Mouse (Mus musculus): ENCODE results near the gene Ndufb2.

Ndufb2 gene

DNA sequence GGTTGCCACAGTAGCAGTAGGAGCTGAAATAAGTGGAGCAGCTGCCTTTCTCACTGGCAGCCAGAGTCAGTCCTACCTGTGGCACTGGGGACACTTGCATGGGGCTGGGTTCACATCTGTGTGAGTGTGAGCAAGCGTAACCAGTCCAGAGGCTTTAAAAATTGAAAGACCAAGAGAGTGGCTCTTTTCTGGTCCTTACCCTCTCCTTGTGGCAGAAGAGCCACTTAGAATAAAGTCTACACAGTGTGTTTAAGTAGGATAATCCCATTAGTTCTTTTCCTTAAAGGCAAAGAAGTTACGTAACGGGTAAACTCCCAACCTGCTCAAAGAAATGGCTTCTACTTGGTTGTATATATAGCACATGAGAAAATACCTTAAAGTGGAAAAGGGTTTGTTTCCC lies 8.5 kb downstream of the Ndufb2 start:
- Histone ChIP-seq H3K27me3 (ENCODE audit: insufficient read depth, low read length) (no peaks in the 10 kb centered on the region), H3K4me3 (replicated peaks; ENCODE audit: low read length) (no peak overlapping the region), H3K4me1 (replicated peaks; ENCODE audit: low read depth, low read length) (0 out of 2 replicates have a peak, but pooled peaks cover 5% of the 10 kb centered on the region), H3K36me3 (ENCODE audit: insufficient read depth, low read length) (peaks cover 81% of the 10 kb centered on the region), H3K9me3 (ENCODE audit: low read length) (no peaks in the 10 kb centered on the region)
- TF ChIP-seq CTCF (conservative IDR thresholded peaks at IDR 0.05; ENCODE audit: low read length) (no peak), NANOG (IDR thresholded peaks at IDR 0.05; ENCODE audit: borderline replicate concordance, low read length) (no peak), POU5F1 (IDR thresholded peaks at IDR 0.05; ENCODE audit: borderline replicate concordance, low read length) (no peak)

DNA sequence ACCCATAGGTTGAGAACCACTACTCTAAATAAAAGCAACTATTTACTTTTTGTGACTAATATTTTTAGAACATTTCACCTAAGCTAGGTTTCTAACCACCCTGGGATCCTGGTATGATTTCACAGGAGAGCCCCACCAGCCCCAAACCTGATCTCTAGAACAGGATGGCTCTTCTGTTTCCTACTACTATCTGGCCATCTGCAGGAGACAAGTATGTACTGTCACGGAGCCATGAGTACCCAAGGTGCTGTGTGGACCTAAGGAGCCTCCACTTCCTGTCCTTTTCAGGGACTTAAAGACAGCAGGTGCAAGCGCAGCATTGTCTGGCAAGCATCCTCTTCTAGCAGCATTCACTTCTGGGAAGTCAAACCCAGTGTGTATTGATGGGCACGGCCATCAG lies 9.5 kb downstream of the Ndufb2 start:
- no peak for TF ChIP-seq NANOG (IDR thresholded peaks at IDR 0.05; ENCODE audit: borderline replicate concordance, low read length)
- TF ChIP-seq POU5F1 (IDR thresholded peaks at IDR 0.05; ENCODE audit: borderline replicate concordance, low read length): no peak
- TF ChIP-seq CTCF (conservative IDR thresholded peaks at IDR 0.05; ENCODE audit: low read length): no peak

DNA sequence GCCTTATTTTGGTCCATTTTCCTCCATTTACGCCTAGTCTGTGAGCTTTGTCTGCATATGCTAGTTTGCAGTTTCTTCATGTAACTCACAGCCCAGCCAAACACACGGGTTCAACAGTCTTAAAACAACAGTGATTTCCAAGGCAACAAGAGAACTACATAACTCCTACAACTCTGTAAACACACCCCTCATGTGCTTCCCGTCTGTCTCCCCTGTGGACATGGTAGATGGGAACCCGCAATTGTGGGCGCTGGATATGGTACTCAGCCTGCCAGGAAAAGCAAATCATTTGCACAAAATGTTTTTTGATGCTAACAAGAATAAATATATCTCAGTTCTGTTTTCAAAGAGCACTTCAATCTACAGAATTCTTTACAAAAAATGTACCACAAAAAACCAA lies 12.2 kb downstream of the Ndufb2 start:
- TF ChIP-seq CTCF (conservative IDR thresholded peaks at IDR 0.05; ENCODE audit: low read length): no peak
- TF ChIP-seq NANOG (IDR thresholded peaks at IDR 0.05; ENCODE audit: borderline replicate concordance, low read length): no peak
- no peak for TF ChIP-seq POU5F1 (IDR thresholded peaks at IDR 0.05; ENCODE audit: borderline replicate concordance, low read length)
- H3K4me1 ChIP-seq (replicated peaks; ENCODE audit: low read depth, low read length): peaks cover 8% of the 10 kb centered on the region; the same call in 1 of the 2 replicates
- no peak overlapping the region for H3K4me3 ChIP-seq (replicated peaks; ENCODE audit: low read length)
- H3K36me3 ChIP-seq (ENCODE audit: insufficient read depth, low read length): peaks cover 54% of the 10 kb centered on the region
- no peaks in the 10 kb centered on the region for H3K9me3 ChIP-seq (ENCODE audit: low read length)
- H3K27me3 ChIP-seq (ENCODE audit: insufficient read depth, low read length): no peaks in the 10 kb centered on the region

More for the DNA sequence above, 9.5 kb downstream of the Ndufb2 start:
- Histone ChIP-seq H3K36me3 (ENCODE audit: insufficient read depth, low read length) (peaks cover 71% of the 10 kb centered on the region), H3K9me3 (ENCODE audit: low read length) (no peaks in the 10 kb centered on the region), H3K4me1 (replicated peaks; ENCODE audit: low read depth, low read length) (peaks cover 6% of the 10 kb centered on the region; the same call in 1 of the 2 replicates), H3K27me3 (ENCODE audit: insufficient read depth, low read length) (no peaks in the 10 kb centered on the region), H3K4me3 (replicated peaks; ENCODE audit: low read length) (no peak overlapping the region)

DNA sequence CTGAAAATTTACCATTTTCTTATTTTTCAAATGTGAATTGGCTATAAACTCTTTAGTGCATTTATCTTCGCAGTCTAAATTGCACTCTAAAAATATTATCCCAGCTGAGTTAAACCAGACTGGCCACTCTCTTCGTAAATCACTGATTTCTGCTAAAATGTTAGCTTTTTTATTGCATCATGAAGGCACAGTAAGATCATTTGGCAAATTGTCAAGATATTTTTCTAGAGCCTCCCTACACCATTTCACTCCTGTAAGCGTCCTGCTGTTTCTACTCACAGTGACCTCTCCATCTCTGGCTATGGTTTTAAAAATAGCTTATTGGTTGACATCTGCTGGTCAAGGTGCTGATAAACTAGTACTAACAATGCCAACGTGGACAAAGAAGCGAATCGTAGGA lies 13.7 kb downstream of the Ndufb2 start:
- peaks cover 8% of the 10 kb centered on the region; the same call in 1 of the 2 replicates for H3K4me1 ChIP-seq (replicated peaks; ENCODE audit: low read depth, low read length)
- TF ChIP-seq NANOG (IDR thresholded peaks at IDR 0.05; ENCODE audit: borderline replicate concordance, low read length): no peak
- no peak for TF ChIP-seq CTCF (conservative IDR thresholded peaks at IDR 0.05; ENCODE audit: low read length)
- TF ChIP-seq POU5F1 (IDR thresholded peaks at IDR 0.05; ENCODE audit: borderline replicate concordance, low read length): no peak
- peaks cover 51% of the 10 kb centered on the region for H3K36me3 ChIP-seq (ENCODE audit: insufficient read depth, low read length)
- no peaks in the 10 kb centered on the region for H3K27me3 ChIP-seq (ENCODE audit: insufficient read depth, low read length)
- H3K4me3 ChIP-seq (replicated peaks; ENCODE audit: low read length): no peak overlapping the region
- H3K9me3 ChIP-seq (ENCODE audit: low read length): no peaks in the 10 kb centered on the region

DNA sequence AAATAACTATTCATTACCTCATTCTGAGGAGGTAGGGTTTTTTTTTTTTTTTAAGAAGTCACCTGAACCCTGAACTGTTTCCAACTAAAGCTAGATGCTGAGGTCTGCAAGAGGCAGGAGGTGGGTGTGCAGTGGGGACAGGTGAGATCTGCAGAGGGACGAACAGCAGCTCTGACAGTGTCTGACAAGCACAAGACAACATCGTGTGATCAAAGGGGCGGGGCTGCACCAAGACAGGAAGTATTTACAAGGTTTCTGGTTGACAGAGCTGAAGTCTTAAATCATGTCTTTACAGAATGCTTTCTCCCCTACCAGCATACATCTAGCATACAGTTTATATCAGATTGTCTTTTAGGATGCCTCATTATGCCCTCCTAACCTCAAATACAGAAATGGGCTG lies 14.5 kb downstream of the Ndufb2 start:
- TF ChIP-seq CTCF (conservative IDR thresholded peaks at IDR 0.05; ENCODE audit: low read length) (no peak), NANOG (IDR thresholded peaks at IDR 0.05; ENCODE audit: borderline replicate concordance, low read length) (no peak), POU5F1 (IDR thresholded peaks at IDR 0.05; ENCODE audit: borderline replicate concordance, low read length) (no peak)
- no peak overlapping the region for H3K4me3 ChIP-seq (replicated peaks; ENCODE audit: low read length)
- H3K4me1 ChIP-seq (replicated peaks; ENCODE audit: low read depth, low read length): peaks cover 8% of the 10 kb centered on the region; the same call in 1 of the 2 replicates
- no peaks in the 10 kb centered on the region for H3K27me3 ChIP-seq (ENCODE audit: insufficient read depth, low read length)
- H3K36me3 ChIP-seq (ENCODE audit: insufficient read depth, low read length): peaks cover 57% of the 10 kb centered on the region
- no peaks in the 10 kb centered on the region for H3K9me3 ChIP-seq (ENCODE audit: low read length)

DNA sequence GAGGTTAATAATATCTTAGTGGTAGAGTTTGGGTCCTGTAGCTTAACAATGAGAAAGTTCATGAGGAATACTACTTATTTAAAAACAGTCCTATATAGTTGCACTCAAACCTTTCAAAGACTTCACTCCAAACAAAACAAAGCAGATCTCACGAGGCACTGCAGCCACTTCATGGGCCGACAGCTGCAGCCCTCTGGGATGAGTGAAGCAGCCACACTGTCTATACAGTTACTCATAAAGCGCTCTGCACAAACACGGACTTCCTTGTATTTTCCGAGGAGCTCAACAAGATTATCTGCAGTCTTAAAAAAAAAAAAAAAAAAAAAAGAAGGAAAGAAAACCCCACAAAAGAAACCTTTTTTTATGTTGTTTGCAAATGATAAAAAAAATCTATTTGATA lies 15.0 kb downstream of the Ndufb2 start:
- Histone ChIP-seq H3K9me3 (ENCODE audit: low read length) (no peaks in the 10 kb centered on the region), H3K4me3 (replicated peaks; ENCODE audit: low read length) (no peak overlapping the region), H3K27me3 (ENCODE audit: insufficient read depth, low read length) (no peaks in the 10 kb centered on the region), H3K4me1 (replicated peaks; ENCODE audit: low read depth, low read length) (peaks cover 8% of the 10 kb centered on the region; the same call in 1 of the 2 replicates), H3K36me3 (ENCODE audit: insufficient read depth, low read length) (peaks cover 57% of the 10 kb centered on the region)
- TF ChIP-seq CTCF (conservative IDR thresholded peaks at IDR 0.05; ENCODE audit: low read length): no peak
- no peak for TF ChIP-seq NANOG (IDR thresholded peaks at IDR 0.05; ENCODE audit: borderline replicate concordance, low read length)
- no peak for TF ChIP-seq POU5F1 (IDR thresholded peaks at IDR 0.05; ENCODE audit: borderline replicate concordance, low read length)

DNA sequence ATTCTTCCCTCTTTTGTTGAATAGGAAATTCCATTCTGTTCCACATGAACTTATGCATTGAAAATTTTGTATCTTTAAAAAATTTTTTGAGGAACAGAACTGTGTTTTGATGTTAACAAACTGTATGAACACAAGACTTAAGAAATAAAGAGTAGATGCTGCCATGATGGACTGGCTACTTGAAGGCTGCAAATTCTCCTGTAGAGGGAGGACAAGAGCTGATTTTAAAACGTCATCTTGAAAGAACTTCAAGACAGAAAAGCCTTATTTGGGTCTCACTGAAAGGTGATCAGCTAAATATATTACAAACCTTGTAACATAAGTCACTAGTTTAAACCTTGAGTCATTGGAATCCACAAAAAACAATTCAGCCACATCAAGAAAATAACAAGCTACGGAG lies 17.8 kb downstream of the Ndufb2 start:
- Histone ChIP-seq H3K4me1 (replicated peaks; ENCODE audit: low read depth, low read length) (peaks cover 8% of the 10 kb centered on the region; the same call in 1 of the 2 replicates), H3K4me3 (replicated peaks; ENCODE audit: low read length) (no peak overlapping the region), H3K36me3 (ENCODE audit: insufficient read depth, low read length) (peaks cover 57% of the 10 kb centered on the region), H3K9me3 (ENCODE audit: low read length) (no peaks in the 10 kb centered on the region), H3K27me3 (ENCODE audit: insufficient read depth, low read length) (no peaks in the 10 kb centered on the region)
- TF ChIP-seq NANOG (IDR thresholded peaks at IDR 0.05; ENCODE audit: borderline replicate concordance, low read length) (no peak), POU5F1 (IDR thresholded peaks at IDR 0.05; ENCODE audit: borderline replicate concordance, low read length) (no peak), CTCF (conservative IDR thresholded peaks at IDR 0.05; ENCODE audit: low read length) (no peak)

DNA sequence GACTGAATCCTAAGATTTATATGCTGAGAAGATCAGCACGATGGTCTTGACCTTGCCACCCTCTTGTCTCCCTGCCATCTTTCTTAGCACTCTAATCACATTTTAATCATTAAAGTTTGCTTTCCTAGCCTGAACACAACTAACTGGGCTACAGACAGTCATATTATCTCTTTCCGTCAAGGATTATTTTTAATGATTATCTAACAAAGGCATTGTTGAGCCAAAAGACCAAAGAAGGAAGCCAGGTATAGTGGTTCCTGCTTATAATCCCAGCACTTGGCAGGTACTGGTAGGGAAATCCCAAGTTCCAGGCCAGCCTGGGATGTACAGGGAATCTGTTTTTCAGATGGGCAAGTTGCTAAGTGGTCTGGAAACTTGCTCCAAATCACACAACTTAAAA lies 18.9 kb downstream of the Ndufb2 start:
- TF ChIP-seq POU5F1 (IDR thresholded peaks at IDR 0.05; ENCODE audit: borderline replicate concordance, low read length) (no peak), CTCF (conservative IDR thresholded peaks at IDR 0.05; ENCODE audit: low read length) (no peak), NANOG (IDR thresholded peaks at IDR 0.05; ENCODE audit: borderline replicate concordance, low read length) (no peak)

More for the DNA sequence above, 18.9 kb downstream of the Ndufb2 start:
- no peaks in the 10 kb centered on the region for H3K9me3 ChIP-seq (ENCODE audit: low read length)
- H3K36me3 ChIP-seq (ENCODE audit: insufficient read depth, low read length): peaks cover 62% of the 10 kb centered on the region
- no peaks in the 10 kb centered on the region for H3K27me3 ChIP-seq (ENCODE audit: insufficient read depth, low read length)
- peaks cover 8% of the 10 kb centered on the region; the same call in 1 of the 2 replicates for H3K4me1 ChIP-seq (replicated peaks; ENCODE audit: low read depth, low read length)
- no peak overlapping the region for H3K4me3 ChIP-seq (replicated peaks; ENCODE audit: low read length)

Measured in E14TG2a.4 (cell line).